Mouse (Mus musculus): ENCODE measurements around the gene Rnf41.

DNA sequence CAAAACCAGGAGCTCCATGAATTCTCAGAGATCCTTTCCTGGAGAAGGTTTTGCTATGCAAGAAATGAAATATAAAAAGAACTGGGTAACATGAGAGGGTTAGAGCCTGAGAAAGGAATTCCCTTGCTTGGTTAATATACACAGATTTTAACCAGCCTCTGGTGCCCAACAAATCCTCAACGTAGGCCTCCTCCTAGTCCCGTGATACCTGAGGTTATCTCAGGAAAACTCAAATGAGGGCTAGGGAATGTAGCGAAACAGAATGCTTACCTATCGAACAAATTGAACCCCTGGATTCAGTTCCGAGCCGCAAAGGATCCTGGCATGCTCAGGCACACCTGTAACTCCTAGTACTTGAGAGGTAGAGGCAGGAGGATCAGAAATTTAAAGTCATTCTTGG is 46.2 kb downstream of the Rnf41 start:
- TF ChIP-seq CTCF (conservative IDR thresholded peaks at IDR 0.05; ENCODE audit: low read length), result no peak
- TF ChIP-seq POU5F1 (IDR thresholded peaks at IDR 0.05; ENCODE audit: borderline replicate concordance, low read length), result no peak

Measured in E14TG2a.4 (cell line).